Mouse (Mus musculus) skeletal muscle tissue, adult 2 months (tissue): ENCODE data around the gene E130114P18Rik.
A peak's percentile ranks its signal among the peaks of the same experiment; 100 is the strongest.

Experiments used
- DNase-seq: peaks from one replicate; pipeline ENCODE4 v3.0.0-alpha.2; 2012; ENCODE audit warnings: low read depth, low spot score

E130114P18Rik gene

DNA sequence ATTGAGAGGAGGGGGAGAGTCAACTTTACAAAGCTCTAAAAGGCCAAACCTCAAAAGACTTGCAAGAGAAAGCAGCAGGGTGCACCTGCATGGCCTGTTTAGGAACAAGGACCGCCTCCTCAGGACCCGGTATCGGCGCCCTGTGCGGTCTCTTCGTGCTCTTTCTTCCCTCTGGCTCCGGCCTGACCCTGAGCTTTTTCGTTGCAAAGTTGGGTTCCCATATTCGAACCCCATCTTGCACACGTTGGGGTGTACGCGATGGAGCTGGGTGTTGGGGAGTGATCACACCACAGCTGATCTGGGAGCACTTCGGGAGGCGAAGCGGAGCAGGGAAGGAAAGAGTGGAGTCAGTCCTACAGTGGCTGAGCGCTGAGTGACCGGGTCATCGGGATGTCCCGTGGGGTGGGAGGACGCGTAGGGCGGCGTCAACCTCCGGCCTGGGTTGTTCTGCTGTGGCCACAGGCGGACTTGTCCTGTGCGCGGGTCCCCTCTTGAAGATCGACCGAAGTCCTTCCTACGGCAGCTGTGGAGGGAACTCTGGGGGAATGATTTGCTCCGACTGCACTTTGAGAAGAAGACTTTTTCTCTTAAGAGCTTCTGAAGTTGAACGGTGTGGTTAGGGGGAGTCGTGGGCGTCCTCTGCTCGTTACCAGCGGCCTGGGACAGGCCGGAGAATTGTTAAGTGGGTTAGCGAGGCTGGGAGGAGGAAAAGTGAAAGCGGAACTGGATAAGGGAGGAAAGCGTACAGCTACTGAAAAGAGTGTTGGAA, 26.2 kb downstream of the E130114P18Rik start:
- DNase-seq = peak; percentile 82

DNA sequence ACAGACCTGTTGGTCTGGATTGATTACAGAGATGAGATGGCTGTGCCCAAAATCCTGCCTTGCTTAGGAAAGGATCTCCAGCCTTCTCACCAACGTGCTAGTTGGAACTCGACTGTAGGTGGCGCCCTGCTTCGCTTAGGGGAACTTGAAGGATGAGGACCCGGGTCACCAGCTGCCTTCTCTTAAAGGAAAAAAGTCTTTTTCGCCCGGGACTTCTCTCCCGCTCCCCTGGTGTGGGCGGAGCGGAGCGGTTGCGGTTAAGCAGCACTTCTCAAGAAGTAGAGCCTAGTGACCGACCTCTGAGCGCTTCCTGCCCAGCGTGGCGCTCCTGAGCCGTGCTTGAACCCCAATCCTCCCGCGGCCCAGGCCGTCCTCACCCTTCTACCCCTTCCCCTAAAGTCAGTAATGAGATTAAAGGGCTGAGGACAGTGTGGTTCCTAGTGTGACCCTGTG, 26.8 kb downstream of the E130114P18Rik start:
- peak; percentile 91 for DNase-seq

DNA sequence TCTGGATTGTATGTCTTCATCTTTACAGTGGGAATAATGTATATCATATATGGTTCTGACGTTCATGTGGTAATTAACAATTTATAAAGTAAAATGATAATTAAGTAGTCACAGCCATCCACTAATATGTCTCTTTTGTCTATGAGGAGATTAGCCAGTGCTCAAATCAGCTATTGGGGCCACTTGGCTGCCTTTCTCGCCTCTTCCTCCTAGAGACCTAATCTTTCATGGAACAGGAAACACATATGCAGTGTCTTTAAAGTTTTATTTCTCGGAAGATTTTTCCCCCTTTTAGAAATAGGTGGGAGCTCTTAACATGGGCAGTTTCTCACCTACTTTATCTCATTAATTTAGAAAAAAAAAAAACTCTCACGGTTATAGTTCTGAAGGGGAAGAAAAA, 27.5 kb downstream of the E130114P18Rik start:
- DNase-seq = no peak

DNA sequence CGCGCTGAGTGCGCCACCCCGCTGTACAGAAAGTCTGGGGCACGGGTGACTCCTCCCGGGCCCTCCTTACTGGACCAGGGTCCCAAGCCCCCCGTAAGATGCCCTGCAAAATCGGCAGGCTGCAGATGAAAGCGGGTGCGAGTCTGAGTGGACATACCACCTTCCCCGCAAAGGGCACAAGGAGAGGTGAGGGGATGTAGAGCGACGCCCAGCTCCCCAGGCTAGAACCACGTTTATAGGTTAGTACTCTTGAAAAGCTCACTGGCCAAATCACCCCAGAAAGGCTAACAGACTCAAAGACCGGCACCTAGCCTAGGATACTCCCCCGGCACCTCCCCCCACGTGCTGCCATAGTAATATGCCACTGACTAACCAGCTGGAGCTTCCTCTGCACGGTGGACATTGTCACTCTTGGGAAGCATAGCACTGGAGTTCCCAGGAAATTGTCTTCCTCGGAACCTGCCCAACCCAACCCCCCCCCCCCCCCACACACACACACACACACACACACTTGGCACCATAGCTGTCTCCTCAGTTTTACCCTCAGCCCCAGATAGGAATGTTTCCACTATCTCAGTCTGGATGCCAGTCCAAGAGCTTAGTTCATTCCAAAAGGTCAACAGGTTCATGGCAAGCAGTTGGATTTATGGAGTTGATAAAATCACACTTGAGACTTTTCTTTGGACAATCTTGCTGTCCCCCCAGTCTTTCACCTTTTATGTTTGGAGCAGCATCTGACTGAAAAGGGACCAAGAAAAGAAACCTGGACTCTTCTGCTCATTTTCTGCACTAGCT, 31.6 kb downstream of the E130114P18Rik start:
- no peak for DNase-seq

DNA sequence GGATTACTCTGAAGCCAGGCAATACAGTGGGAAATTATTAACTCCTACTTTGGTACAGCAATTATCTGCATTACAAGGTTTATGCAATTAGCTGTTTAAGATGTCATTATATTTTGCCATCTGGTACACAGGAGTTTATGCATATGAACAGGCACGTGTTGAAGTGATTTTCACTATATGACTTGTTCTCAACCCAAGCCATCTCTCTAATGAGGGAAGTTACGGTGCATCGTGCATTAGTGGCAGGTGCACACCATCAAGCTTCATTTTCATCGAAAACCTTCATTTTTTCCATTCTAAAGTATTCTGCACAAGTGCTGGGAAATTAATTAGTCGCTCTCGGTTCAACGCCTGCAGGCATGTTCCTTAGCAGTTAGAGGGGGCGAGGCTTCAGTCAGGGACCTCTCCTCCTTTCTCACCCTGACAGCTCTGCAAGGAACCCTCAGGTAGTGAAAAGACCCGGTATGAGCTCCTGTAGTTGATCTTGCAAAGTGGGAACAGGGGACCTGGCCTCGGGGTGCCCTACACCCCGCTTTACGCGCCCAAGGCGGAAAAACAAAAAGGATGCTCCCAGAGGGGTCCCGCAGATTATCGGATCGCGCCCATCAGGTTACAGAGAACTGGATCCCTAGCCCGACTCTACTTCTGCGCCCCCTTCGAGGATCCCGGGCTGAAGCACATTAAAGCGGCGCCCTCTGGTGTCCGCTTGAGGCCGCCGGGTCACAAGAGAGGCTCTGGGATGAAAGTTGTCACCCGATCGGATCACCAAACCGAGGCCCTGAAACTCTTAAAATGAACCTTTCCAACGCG, 32.4 kb downstream of the E130114P18Rik start:
- DNase-seq = peak; percentile 42

DNA sequence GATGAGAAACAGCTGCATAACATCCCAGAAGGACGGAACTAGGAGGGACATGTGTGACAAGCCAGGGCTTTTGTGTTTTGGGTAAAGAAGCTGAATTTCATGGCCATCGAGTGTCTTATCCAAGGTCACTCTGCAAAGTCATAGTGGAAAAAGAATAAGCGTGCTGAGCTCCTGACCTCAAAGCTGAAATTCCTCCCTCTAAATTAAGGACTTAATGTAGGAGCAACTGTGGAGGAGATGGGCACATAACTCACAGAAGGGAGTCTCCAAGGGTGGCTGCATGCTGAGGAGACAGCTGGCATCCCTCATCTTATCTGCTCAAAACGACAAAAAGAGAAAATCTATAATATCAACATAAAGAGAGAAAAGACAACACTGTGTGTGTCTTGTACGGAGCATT, 33.9 kb downstream of the E130114P18Rik start:
- DNase-seq = no peak

DNA sequence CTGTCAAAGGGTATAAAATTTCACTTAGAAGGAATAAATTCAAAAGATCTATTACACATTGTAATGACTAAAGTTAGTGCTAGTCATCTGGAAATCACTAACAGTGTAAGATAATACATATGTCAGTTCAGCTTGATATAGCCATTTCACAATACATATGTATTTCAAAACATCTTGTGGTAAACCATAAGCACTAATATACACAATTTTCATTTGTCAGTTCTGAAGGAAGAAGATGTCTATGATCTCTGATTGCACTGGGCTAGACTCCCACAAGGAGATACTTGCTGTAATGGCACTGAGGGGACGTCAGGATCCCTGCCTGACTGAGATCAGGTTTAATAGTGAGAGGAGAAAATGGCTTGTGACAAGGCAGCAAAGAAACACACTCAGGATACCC, 44.5 kb downstream of the E130114P18Rik start:
- DNase-seq = no peak

DNA sequence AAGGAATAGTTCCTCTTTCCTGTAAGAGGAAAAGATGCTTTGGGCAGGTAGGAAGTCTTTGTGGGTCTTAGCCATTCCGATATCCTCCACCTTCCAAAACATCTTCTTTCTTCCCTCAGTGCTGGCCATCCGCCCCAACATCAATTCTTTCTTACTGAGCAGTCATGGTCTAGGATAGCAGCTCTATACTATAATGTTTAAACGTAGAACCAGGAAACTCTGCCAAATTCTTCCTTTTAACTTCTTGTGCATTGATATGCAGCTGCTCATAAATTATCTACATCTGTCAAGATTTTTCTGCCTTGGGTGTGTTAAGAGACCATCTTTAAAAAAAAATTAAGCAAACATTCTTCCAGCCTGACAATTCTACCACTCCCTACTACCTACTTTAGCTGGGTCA, 47.5 kb downstream of the E130114P18Rik start:
- DNase-seq = no peak

DNA sequence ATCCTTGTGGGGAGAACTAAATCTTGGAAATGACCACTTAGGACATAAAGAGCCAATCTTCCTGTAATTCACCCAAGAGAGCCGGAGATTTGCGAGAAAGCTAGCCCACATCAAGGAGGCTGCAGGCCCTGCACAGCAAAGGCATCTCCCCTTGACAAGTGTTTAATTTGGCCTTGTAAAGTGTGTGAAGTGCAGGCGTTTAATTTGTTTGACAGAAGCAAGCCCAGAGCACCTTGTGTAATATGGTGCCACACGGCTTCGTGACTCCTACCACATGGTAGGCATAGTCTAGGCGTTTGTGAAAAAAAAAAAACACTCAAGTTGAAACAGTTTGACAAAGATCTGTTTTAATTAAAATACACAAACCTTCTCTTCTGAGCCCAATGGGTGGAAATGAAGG, 47.9 kb downstream of the E130114P18Rik start:
- no peak for DNase-seq

DNA sequence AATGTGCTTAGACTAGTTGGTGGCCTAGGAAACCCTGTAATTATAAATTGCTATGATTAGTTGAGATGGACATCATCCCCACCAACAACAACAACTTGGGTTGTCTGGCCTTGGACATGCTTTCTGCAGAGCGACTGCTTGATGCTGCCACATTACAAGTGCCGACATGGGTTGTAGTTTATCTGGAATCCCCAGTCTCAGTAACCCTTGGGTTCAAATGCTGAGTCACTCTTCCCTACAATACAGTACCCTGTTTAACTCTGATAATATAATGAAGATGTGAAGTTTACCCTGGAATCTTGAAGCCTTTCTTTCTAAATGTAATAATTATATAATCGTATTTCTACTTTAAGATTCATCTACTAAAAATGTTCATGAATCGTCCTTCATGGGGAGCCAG, 49.4 kb downstream of the E130114P18Rik start:
- DNase-seq = no peak

DNA sequence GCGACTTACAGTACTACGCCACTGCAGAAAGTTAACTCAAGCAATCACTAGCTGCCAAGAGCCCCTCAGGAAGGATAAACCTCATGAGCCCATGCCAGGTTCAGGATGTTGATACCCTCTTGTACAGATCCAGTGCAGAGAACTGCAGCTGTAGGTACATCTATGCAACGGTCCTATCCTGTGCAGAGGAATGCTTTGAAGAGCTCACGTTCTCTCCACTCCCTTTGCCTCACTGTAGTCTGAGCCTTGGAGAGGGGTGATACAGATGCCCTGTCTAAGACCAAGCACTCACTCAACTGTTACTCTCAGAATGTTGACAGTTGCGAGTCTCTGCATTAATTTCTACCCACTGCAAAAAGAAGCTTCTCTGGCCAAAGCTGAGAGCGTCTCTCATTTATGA, 54.5 kb downstream of the E130114P18Rik start:
- DNase-seq = no peak

DNA sequence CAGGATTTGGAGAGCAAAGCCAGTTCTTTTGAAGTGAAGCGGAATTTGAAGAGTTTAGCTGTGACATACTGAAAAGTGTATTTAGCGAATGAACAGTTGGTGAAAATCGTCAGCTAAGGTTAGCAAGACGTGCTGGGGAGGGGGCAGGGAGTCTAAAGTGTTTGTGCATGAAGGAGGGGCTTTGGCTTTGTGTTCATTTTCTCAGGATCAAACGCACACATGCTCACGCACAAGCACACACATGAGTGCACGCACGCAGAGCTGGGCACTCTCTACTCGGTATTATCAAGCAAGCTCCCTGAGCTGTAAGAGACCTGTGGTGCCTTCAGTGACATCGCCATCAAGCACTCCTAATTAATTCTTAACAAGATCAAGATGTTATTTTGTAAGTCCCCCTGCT, 55.2 kb downstream of the E130114P18Rik start:
- no peak for DNase-seq

DNA sequence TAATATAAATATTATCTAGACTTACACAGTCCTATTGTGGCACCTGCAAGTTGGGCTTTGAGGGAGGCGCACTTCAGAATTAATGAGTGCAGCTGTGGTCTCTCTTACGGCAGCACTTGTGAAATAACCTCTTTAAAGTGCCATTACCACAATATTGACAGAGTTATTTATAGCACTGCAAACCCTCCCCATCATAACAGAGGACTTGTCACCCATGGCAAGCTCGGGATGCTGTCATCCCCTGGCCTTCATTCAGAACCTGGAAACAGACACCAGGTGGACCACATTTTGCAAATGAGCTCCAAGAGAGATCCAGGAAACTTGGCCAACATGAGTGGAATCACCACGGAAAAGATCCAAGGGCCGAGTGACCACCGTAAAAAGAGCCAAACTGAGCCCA, 63.3 kb downstream of the E130114P18Rik start:
- DNase-seq = no peak

DNA sequence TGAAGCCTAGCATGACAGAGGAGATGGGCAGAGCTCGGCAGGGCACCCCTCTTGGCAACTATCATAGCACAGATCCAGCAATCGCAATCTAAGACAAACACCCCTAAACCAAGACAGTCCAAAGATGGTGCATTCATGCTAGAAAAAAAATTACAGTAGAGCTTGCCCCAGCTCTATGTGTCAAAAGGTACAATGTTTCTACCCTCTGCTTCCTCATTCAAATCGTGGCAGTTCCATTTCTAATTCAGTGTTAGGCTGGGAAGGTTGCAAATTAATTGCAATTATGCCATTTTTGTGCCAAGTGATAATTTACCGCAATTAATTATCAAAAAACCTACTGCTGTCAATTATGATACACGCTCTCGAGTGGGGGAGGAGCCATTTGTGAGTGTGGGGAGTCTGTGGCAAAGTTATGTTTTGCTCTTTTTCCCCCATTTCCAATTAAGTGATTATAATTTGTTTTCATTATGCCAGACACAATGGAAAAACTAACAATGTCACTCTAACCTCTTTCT, 63.7 kb downstream of the E130114P18Rik start:
- no peak for DNase-seq

DNA sequence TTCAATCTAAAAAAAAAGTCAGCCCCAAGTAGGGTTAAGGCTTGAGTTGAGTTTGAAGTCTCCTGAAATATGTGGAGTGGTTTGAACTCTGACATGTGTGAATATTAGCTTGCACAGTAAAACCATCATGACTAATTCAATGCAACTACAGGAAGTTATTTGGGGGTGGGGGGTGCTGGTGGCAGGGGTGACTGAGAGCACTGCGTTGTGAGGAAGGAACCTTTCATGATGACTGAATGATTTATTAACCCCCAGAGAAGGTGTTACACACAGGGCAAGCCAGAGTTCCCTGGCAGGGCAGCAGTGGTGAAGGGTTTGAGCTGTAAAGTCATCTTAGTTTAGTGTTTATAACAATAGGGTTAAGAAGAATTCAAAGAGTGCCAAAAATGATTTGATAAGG, 65.3 kb downstream of the E130114P18Rik start:
- no peak for DNase-seq

DNA sequence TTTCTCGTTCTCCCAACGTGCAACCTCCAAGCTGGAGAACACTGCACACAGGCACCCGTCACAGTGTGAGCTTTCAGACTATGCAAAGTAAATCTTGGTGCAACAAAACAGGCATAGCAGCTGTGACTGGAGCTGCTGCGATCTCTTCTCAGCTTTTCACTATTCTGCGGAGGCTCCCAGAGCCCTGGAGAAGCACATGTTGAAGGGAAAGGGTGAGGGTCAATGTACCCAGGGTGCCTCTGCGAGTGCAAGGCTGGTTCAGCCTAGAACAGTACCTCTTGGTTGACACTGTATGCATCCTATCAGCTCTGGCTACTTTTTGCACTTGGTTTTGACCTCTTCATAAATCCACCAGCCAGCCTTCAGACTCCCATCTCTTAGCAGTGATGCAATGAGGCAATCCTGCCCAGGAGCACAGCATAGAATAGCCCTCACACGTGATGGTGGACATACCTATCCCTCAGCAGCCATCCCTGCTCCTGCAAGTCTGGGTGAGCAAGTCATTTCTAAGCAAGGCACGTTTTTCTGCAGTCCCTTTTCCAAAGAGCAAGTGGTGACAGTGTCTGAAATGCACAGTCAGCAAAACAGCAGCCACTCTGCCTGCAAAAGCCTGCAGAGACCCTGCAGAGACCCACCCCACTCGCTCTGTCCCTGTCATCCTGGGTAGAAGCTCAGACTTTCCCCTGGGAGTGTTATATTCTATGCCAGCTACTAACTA, 67.7 kb downstream of the E130114P18Rik start:
- DNase-seq = no peak

DNA sequence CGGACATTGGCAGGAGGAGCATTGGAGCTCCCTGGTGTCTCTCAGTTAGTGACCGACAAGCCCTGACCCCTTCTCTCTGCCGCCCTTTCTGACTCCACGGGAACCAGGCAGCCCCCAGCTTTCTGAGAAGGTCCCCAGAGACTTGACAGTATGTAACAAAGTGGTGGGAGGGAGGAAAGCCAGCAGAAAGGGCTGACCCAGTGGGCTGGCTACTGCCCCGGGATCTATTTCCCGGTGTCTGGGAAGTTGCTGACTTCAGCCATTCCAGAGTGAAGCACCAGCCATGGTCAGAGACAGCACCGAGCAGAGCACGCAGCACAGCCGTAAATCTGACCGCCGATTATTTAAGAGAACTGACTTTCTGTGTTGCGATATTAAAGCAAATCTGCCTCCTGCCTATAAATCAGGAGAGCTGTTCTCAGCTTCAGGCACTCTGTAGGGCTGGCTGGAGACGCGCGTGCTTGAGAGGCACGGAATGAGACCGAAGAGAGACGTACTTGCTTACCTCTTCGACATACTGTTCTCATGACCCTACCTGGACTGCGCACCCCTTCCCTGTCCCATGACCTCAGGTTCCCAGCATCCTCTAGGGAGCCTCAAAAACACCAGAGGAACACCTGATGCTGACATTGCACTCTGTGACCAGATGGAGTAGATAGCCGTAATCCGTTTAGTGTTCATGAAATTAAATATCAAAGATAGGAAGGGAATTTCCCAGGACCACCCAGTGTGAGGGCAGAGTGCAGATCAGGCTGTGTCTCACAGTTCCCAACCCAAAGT, 70.3 kb downstream of the E130114P18Rik start:
- DNase-seq = no peak

DNA sequence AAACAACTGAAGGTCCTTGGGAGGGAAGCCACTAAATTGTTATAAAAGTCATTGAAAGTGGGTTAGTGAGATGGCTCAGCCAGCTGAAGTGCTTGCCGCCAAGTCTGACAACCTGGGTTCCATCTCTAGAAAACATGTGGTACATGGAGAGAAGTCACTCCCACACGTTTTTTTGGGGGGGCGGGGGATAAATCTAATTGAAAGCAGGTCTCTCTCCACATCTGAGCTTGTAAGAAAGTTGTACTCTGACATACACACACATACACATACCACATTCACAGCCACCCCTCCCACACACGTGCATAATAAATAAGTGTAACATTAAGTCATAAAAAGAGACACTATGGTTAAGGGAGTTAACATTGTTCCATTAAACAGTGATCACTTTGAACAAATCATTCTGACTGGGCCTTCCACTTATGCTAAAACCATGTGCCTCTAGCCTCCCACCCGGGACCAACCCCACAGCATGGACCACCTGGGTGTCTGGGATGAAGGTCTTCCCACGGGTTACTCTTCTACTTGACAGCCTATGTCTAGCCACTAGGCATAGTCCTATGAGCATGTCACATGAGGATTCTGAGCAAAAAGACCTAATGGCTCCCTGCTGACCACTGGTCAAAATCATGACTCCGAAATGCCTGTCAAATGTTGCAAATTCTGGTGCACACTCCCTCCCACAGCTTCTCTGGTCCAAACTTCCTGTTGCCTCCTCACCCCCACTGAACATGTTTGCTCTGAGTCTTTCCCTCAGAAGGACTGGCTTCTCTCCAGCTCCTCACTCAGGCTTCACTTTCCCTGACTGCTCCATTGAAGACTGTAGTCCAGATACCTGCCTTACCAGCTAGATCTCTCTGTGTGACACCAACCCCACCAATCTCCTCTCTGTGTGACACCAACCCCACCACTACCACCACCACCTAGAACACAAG, 80.9 kb downstream of the E130114P18Rik start:
- DNase-seq = no peak

DNA sequence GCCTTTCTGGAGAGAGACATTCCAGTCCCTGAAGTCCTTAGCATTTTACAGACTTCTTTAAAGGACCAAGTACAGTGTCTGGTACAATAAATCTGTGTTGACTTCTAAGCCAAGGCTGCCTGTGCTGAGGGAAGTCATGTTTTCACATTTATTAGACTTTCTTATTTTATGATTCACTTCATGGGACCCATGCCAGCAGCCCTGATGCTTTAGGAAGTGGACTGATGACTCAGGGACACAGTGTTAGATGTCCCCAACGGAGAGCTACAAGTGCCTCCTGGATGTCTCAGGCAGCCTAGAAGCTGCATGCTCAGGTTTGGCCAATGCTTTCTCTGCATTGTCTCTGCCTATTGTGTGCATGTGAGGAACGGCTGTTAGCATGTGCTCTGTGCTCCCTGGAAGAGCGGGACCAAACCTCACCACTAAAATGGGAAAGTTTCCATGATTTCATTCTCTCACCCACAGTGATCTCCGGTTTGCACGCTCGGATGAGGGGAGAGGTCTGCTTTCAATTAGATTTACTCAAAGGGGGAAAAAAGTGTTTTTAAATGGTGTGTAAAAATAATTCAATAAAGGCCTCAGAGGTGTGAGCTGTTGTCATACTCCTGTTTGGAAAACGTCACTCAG, 82.4 kb downstream of the E130114P18Rik start:
- peak; percentile 66 for DNase-seq
